Mouse (Mus musculus): ENCODE data around the gene Ankrd45.
"Not testable (repeated sequence)": the region's sequence is repeated elsewhere in the genome, so short reads cannot be mapped to it uniquely, and the experiment has no call there.

Gene Ankrd45

DNA sequence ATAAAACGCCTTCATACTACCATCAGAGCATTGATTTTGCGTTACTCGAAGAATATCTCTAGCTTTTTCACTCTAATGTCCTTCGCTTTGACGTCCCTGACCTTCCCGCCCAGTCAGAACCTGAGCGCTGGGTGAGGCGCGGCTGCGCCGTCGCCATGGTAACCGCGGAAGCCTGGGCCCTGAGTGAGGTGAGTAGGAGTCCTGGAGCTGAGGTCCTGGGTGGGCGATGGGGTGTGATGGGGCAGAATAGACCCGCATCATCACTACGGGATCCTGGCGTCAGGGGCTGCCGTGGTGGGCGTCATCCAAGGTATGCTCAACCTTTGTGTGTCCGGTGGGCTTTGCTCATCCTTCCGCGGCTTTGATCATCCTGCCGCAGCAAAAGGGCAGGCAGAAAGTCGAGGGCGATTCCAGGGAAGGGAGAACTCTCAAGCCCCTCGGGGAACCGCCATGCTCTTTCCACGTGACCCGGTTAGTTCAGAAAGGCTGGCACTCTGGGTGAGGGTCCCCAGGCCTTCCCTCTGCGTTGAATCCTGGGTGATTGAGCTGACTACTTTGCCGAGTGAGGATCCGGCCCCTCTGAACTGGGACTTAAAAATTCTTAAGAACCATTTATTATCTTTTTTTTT lies at the start of gene Ankrd45:
Gene Ankrd45, plus strand, starts transcription at position 161 of the 629 bp plus-strand sequence.
- no peak for DNase-seq (ENCODE audit: extremely low spot score, low read depth, low spot score)

DNA sequence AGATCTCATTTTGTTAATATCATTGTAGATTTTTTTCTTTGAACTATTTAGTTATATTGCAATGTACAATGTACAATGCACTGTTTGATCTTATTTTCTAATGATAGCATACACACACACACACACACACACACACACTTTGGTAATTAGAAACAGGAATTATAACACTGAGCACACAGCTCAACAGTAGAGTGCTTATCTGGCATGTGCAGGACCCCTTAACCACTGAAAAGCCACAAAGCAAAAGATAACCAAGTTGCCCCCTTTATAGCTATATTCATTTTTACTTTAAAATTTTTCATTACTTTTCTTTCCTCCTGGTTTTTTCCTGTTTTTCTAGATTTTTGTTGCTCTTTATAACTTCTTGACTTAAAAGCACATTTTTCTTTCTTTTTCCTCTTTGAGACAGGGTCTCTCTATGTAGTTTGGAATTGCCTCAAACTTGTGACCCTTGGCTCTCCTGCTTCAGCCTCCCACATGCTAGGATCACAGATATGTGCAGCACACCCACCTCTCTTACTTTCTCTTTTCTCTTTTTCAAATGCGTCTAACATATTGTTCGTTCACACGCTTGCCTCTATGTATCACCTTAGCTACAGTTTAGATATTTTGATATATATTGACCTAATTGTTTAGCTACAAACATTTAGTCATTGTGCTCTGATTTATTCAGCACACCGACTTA lies 42.6 kb upstream of the Ankrd45 start:
- DNase-seq (ENCODE audit: extremely low spot score, low read depth, low spot score): no peak

- no peak for DNase-seq (ENCODE audit: extremely low spot score, low read depth, low spot score)
These were observed 38.6 kb upstream of the Ankrd45 start for GRCm38 (mm10) chr1:161103842-161104241.

DNA sequence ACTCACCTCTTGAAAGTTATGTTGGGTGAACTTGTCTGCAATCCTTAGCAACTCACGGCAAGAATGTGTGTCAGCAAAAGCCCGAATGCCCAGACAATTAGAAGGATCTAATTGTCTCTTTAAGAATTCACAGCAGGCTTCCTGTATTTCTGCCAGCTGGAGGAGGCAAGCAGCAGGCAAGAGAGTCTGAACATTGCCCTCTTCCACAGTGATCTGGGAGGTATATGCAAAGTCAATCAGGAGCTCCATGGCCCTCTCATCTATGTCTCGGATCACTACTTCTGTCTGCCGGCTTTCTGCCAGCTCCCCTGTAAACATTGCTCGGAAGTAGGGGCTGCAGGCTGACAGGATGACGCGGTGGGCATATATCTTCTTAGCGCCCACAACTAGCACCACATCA lies 33.3 kb upstream of the Ankrd45 start:
- DNase-seq (ENCODE audit: extremely low spot score, low read depth, low spot score): no peak

DNA sequence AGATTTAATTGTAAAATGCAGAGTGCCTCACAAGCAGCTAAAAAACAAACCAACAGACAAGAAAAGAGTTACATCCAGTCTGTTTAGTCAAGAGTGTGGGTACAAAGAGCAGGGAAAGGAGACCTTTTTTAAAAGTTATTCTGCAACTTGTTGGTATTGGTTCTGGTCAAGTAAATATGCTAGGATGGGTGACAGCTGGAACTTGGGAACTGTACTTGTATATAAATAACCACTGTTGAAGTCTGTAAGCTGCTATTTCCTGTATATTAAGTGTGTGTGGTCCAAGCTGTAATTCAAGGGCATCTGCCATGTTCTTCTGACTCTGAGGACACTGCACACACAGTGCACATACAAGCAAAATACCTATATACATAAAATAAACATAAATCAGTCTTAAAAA lies 27.9 kb upstream of the Ankrd45 start:
- no peak for DNase-seq (ENCODE audit: extremely low spot score, low read depth, low spot score)

DNA sequence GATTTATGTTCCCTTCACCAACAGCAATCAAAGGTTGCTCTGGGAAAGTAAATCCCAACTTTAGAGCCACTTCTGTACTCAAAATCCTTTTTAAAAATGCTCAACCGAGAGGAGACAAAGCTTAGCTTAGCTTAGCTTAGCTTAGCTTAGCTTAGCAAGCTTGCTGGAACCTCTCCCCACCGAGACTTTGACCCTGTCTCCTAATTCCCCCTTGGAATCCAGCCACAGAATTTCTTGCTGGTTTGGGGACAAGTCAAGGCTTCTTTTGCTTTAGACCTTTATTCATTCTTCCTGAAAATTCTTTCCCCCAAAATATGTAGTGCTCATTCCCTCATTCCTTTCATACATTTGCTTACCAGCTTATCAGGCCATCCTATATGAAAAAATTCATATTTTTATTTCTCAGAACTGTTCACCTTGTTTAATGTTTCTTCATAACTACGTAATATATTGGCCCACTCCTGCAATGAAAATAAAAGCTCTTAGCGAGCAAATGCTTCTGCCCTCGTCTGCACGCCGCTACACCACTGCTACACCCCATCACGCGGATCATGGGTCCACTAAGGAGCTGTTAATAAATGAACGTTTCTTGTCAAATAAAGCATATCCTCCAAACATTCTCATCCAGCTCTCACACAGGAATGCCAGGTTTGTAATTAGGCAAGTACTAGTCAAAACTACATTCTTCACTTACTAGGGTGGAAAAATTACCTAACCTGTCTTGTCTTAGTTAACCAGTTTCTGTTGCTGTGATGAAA lies 19.7 kb upstream of the Ankrd45 start:
- no peak for DNase-seq (ENCODE audit: extremely low spot score, low read depth, low spot score)

DNA sequence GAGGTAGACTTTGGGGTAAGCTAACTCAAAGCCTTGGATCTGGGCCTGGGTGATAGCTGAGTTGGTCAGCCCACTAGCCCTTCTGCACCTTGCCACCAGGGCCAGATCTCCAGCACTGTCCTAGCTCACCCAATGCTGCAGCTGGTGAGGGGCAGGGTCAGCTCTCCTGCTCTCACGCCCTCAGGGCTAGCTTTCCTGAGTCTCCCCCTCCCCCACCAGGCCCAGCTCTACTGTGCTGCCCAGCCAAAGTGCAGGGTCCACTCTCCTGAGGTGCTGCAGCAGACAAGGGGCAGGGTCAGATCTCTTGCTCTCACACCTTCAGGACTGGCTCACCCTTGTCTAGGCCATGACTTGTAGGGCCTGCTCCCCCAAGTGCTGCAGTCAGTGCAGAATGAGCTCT lies 16.0 kb upstream of the Ankrd45 start:
- no peak for DNase-seq (ENCODE audit: extremely low spot score, low read depth, low spot score)

GRCm38 (mm10) chr1:161130726-161131664 lies 11.5 kb upstream of the Ankrd45 start, which contains the start of gene Klhl20:
Gene Klhl20, minus strand, starts transcription at chr1:161131511.
- peak; percentile 93 for DNase-seq (ENCODE audit: extremely low spot score, low read depth, low spot score)

DNA sequence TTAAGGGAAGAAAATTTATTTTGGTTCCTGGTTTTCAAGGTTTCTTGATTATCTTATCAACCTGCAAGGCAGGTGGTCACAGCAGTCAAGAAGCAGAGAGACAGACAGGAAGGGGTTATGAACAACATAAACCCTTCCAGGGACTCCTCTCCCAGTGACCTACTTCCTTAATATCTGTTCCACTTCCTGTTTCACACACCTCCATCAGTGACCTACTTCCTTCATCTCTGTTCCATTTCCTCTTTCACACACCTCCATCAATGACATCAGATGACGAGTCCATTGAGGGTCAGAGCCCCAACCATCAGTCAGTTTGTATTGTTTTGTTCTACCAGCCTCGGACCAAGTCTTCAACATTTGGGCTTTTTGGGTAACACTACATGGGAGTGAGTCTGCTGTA lies 3.0 kb upstream of the Ankrd45 start:
- no peak for DNase-seq (ENCODE audit: extremely low spot score, low read depth, low spot score)

DNA sequence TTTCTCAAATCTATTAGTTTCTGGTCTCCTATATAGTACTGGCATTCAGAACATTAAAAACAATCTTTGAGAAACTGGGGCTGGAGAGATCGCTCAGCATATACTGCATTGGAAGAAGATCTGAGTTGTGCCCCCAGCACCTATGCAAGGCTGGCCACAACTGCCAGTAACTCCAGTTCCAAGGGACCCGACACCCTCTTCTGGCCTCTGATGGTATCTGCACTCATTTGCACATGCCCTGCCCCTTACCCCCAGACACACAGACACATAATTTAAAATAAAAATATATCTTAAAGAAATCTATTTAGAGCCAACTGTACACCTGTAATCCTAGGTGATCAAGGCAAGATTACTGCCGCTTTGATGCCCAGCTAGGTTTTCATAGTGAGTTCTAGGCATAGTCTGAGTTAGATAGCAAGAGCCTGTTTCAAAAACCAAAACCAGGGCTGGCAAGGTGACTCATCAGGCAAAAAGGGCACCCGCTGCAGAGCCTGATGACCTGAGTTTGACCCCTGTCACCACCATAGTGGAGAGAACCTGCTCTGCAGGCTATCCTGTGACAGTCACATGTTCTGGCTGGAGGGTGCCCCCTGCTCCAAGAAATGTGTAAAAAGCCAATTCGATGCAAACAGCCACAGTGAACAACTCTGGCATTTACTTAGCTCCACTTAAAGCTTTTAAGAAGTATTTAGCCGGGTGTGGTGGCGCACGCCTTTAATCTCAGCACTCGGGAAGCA lies 2.3 kb upstream of the Ankrd45 start:
- no peak for DNase-seq (ENCODE audit: extremely low spot score, low read depth, low spot score)

- no peak for DNase-seq (ENCODE audit: extremely low spot score, low read depth, low spot score)
These were observed 725 bp downstream of the Ankrd45 start for GRCm38 (mm10) chr1:161143216-161143615.

DNA sequence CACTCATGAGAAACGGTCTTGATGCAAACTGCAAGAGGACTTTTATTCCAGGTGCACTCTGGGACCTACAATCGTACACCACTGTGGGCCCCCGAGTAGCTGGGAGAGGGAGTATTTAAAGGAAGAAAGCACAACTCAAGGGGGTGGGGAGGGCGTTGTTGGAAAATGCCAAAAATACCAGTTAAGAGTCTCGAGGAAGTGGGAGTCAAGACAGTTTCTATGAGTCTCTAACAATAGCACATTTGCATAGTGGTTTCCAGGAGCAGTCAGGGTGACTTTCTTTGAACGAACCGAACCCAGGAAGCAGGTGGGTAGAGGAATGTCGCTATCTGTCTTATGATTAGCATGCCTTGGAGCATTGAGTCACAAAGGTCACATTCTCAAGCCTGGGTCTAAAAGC lies 3.1 kb downstream of the Ankrd45 start:
- not testable (repeated sequence) for DNase-seq (ENCODE audit: extremely low spot score, low read depth, low spot score)

GRCm38 (mm10) chr1:161147888-161148287 lies 5.4 kb downstream of the Ankrd45 start:
- DNase-seq (ENCODE audit: extremely low spot score, low read depth, low spot score): no peak

GRCm38 (mm10) chr1:161151098-161151497 lies 8.6 kb downstream of the Ankrd45 start:
- DNase-seq (ENCODE audit: extremely low spot score, low read depth, low spot score): no peak

- DNase-seq (ENCODE audit: extremely low spot score, low read depth, low spot score): no peak
These were observed 14.1 kb downstream of the Ankrd45 start for GRCm38 (mm10) chr1:161156546-161156945.

DNA sequence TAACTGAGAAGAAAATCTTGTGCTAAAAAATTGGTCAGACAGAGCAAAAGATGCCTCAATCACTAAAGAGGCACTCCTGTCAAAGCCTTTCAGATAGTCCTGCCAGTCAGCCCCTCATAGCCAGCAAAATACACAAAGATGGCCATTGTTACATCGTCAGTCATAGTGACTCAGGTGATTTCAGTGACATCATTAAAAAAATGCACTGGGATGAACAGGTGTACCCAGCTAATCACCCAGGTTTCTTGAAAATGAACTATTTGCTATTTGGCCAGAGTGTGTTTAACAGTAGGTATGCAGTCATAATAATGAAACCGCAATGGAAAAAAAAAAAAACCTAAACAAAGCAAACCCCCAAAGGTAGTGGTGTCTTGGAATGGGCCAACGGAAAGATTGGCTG lies 16.7 kb downstream of the Ankrd45 start, which contains the start of gene Tex50:
Gene Tex50, minus strand, starts transcription at position 101 of the 400 bp plus-strand sequence.
- no peak for DNase-seq (ENCODE audit: extremely low spot score, low read depth, low spot score)

GRCm38 (mm10) chr1:161160266-161160665 lies 17.8 kb downstream of the Ankrd45 start:
- DNase-seq (ENCODE audit: extremely low spot score, low read depth, low spot score): no peak

GRCm38 (mm10) chr1:161170651-161171050 lies 28.2 kb downstream of the Ankrd45 start:
- no peak for DNase-seq (ENCODE audit: extremely low spot score, low read depth, low spot score)

DNA sequence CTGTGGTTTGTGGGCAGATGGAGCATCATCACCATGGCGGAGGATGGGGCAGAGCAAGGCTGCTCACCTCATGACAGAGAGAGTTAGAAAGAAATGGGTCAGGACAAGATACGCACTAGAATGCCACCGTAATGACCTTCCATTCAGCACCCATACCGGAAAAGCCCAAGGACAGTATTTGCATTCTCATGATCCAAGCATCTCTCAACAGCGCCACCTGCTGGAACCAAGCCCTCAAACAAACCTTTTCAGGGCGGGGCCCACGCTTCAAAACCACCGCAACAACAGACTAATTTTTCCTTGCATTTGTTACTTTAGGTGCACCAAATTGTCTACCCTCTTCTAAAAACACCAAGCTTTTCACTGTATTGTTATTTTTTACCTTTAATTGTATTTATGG lies 38.2 kb downstream of the Ankrd45 start:
- DNase-seq (ENCODE audit: extremely low spot score, low read depth, low spot score): no peak

DNA sequence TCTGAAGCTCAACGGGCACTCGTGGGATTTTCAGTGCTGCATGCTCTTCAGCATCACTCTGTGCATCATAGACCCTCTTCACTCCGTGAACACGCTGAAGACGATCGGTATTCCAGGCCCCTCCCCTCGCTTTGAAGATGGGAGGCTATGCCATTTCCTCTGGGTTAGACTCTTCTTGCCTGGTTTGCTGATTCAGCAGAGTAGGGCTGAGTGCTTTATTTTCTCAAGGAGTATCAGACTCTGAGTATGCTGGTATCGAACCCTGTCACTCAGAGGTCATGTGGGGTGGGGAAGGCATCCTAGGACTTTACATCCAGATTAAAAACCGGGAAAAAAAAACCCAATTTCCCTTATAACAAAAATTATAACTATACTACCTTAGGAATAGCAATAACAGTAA lies 39.9 kb downstream of the Ankrd45 start:
- no peak for DNase-seq (ENCODE audit: extremely low spot score, low read depth, low spot score)

Data from hindlimb bud, embryonic 11.5 days (tissue).